Mouse (Mus musculus): ENCODE data around the gene Hsd11b2. TPM values are rescaled to one million over a fixed set of nuclear protein-coding genes. Genes with fewer than 3 reads are reported as not detected.

Hsd11b2 gene
- polyA plus RNA-seq, 1 experiment = 2.1 TPM

GRCm38 (mm10) chr8:105482123-105482522, 36.4 kb upstream of the Hsd11b2 start:
- WGBS = 85% methylated on average over 8 of the region's 8 CpGs
- TF ChIP-seq POLR2A (IDR thresholded peaks at IDR 0.05; ENCODE audit: borderline replicate concordance, extremely low read depth, low read depth, low read length) (no peak), CTCF (IDR thresholded peaks at IDR 0.05; ENCODE audit: insufficient read depth, low read length) (no peak)
- Histone ChIP-seq H3K4me1 (ENCODE audit: control insufficient read depth, insufficient read depth, low read length) (no peaks in the 10 kb centered on the region), H3K4me3 (replicated peaks; ENCODE audit: extremely low read depth, low read depth, low read length) (no peak overlapping the region)
- no peak for DNase-seq

GRCm38 (mm10) chr8:105483212-105484029, 35.1 kb upstream of the Hsd11b2 start:
- TF ChIP-seq POLR2A (IDR thresholded peaks at IDR 0.05; ENCODE audit: borderline replicate concordance, extremely low read depth, low read depth, low read length) = no peak
- TF ChIP-seq CTCF (IDR thresholded peaks at IDR 0.05; ENCODE audit: insufficient read depth, low read length) = peak; percentile 46
- DNase-seq = no peak
- WGBS = 53% methylated on average over 14 of the region's 14 CpGs
- no peak overlapping the region for H3K4me3 ChIP-seq (replicated peaks; ENCODE audit: extremely low read depth, low read depth, low read length)
- no peaks in the 10 kb centered on the region for H3K4me1 ChIP-seq (ENCODE audit: control insufficient read depth, insufficient read depth, low read length)

- DNase-seq = no peak
- H3K4me1 ChIP-seq (ENCODE audit: control insufficient read depth, insufficient read depth, low read length) = no peaks in the 10 kb centered on the region
- 62% methylated on average over 3 of the region's 3 CpGs for WGBS
- no peak for TF ChIP-seq CTCF (IDR thresholded peaks at IDR 0.05; ENCODE audit: insufficient read depth, low read length)
- TF ChIP-seq POLR2A (IDR thresholded peaks at IDR 0.05; ENCODE audit: borderline replicate concordance, extremely low read depth, low read depth, low read length) = no peak
- no peak overlapping the region for H3K4me3 ChIP-seq (replicated peaks; ENCODE audit: extremely low read depth, low read depth, low read length)
Measured at GRCm38 (mm10) chr8:105484030-105484368, 34.6 kb upstream of the Hsd11b2 start.

- TF ChIP-seq CTCF (IDR thresholded peaks at IDR 0.05; ENCODE audit: insufficient read depth, low read length) (peak; percentile 65), POLR2A (IDR thresholded peaks at IDR 0.05; ENCODE audit: borderline replicate concordance, extremely low read depth, low read depth, low read length) (no peak)
- Histone ChIP-seq H3K4me3 (replicated peaks; ENCODE audit: extremely low read depth, low read depth, low read length) (no peak overlapping the region), H3K4me1 (ENCODE audit: control insufficient read depth, insufficient read depth, low read length) (no peaks in the 10 kb centered on the region)
- 65% methylated on average over 2 of the region's 2 CpGs for WGBS
- DNase-seq = no peak
Measured at GRCm38 (mm10) chr8:105484392-105484791, 34.2 kb upstream of the Hsd11b2 start.

- TF ChIP-seq POLR2A (IDR thresholded peaks at IDR 0.05; ENCODE audit: borderline replicate concordance, extremely low read depth, low read depth, low read length) (no peak), CTCF (IDR thresholded peaks at IDR 0.05; ENCODE audit: insufficient read depth, low read length) (no peak)
- DNase-seq = no peak
- 57% methylated on average over 3 of the region's 3 CpGs for WGBS
- H3K4me3 ChIP-seq (replicated peaks; ENCODE audit: extremely low read depth, low read depth, low read length) = no peak overlapping the region
- no peaks in the 10 kb centered on the region for H3K4me1 ChIP-seq (ENCODE audit: control insufficient read depth, insufficient read depth, low read length)
Measured at GRCm38 (mm10) chr8:105488082-105488481, 30.5 kb upstream of the Hsd11b2 start.

GRCm38 (mm10) chr8:105489281-105489680, 29.3 kb upstream of the Hsd11b2 start:
- Histone ChIP-seq H3K4me3 (replicated peaks; ENCODE audit: extremely low read depth, low read depth, low read length) (no peak overlapping the region), H3K4me1 (ENCODE audit: control insufficient read depth, insufficient read depth, low read length) (no peaks in the 10 kb centered on the region)
- no peak for TF ChIP-seq CTCF (IDR thresholded peaks at IDR 0.05; ENCODE audit: insufficient read depth, low read length)
- no peak for TF ChIP-seq POLR2A (IDR thresholded peaks at IDR 0.05; ENCODE audit: borderline replicate concordance, extremely low read depth, low read depth, low read length)
- DNase-seq = no peak
- WGBS = 28% methylated on average over 1 of the region's 1 CpGs

- no peak for TF ChIP-seq CTCF (IDR thresholded peaks at IDR 0.05; ENCODE audit: insufficient read depth, low read length)
- no peak for TF ChIP-seq POLR2A (IDR thresholded peaks at IDR 0.05; ENCODE audit: borderline replicate concordance, extremely low read depth, low read depth, low read length)
- WGBS = 48% methylated on average over 3 of the region's 3 CpGs
- Histone ChIP-seq H3K4me3 (replicated peaks; ENCODE audit: extremely low read depth, low read depth, low read length) (no peak overlapping the region), H3K4me1 (ENCODE audit: control insufficient read depth, insufficient read depth, low read length) (no peaks in the 10 kb centered on the region; the same call in 1 of the 2 replicates)
- DNase-seq = no peak
Measured at GRCm38 (mm10) chr8:105493495-105493894, 25.1 kb upstream of the Hsd11b2 start.

- no peak for DNase-seq
- no peak overlapping the region for H3K4me3 ChIP-seq (replicated peaks; ENCODE audit: extremely low read depth, low read depth, low read length)
- WGBS = 66% methylated on average over 3 of the region's 3 CpGs
- no peak for TF ChIP-seq CTCF (IDR thresholded peaks at IDR 0.05; ENCODE audit: insufficient read depth, low read length)
- TF ChIP-seq POLR2A (IDR thresholded peaks at IDR 0.05; ENCODE audit: borderline replicate concordance, extremely low read depth, low read depth, low read length) = no peak
- H3K4me1 ChIP-seq (ENCODE audit: control insufficient read depth, insufficient read depth, low read length) = no peaks in the 10 kb centered on the region; the same call in 1 of the 2 replicates
Measured at GRCm38 (mm10) chr8:105494566-105494965, 24.0 kb upstream of the Hsd11b2 start.

- WGBS = 31% methylated on average over 17 of the region's 17 CpGs
- no peak for TF ChIP-seq CTCF (IDR thresholded peaks at IDR 0.05; ENCODE audit: insufficient read depth, low read length)
- TF ChIP-seq POLR2A (IDR thresholded peaks at IDR 0.05; ENCODE audit: borderline replicate concordance, extremely low read depth, low read depth, low read length) = no peak
- DNase-seq = no peak
- peak overlapping the region; percentile 76 for H3K4me3 ChIP-seq (replicated peaks; ENCODE audit: extremely low read depth, low read depth, low read length)
- no peaks in the 10 kb centered on the region; the same call in 1 of the 2 replicates for H3K4me1 ChIP-seq (ENCODE audit: control insufficient read depth, insufficient read depth, low read length)
Measured at GRCm38 (mm10) chr8:105495350-105496302, 22.9 kb upstream of the Hsd11b2 start.
